Mouse (Mus musculus) testis, postnatal 14 days (tissue): ENCODE data around the gene Bpifb9b.
A peak's percentile ranks its signal among the peaks of the same experiment; 100 is the strongest.
"Not testable (repeated sequence)": the region's sequence is repeated elsewhere in the genome, so short reads cannot be mapped to it uniquely, and the experiment has no call there.

Experiments
- DNase-seq: peaks from one replicate; pipeline ENCODE4 v3.0.0; 2021; ENCODE audit warnings: low spot score

Bpifb9b gene

GRCm38 (mm10) chr2:154306927-154307326 lies at the start of gene Bpifb9b:
TSS of gene Bpifb9b (plus strand) at chr2:154307227.
- not testable (repeated sequence) for DNase-seq

- DNase-seq = not testable (repeated sequence)
Measured at GRCm38 (mm10) chr2:154257554-154257953, 49.5 kb upstream of the Bpifb9b start, which contains the start of gene Bpifb9a. TSS of gene Bpifb9a (plus strand) at chr2:154257854.

- DNase-seq = not testable (repeated sequence)
Measured at GRCm38 (mm10) chr2:154264397-154264796, 42.6 kb upstream of the Bpifb9b start.

- DNase-seq = peak; percentile 20
Measured at GRCm38 (mm10) chr2:154291866-154292265, 15.2 kb upstream of the Bpifb9b start.

- DNase-seq = no peak
Measured at GRCm38 (mm10) chr2:154292833-154293232, 14.2 kb upstream of the Bpifb9b start.

GRCm38 (mm10) chr2:154294746-154295145 lies 12.3 kb upstream of the Bpifb9b start:
- DNase-seq = not testable (repeated sequence)

GRCm38 (mm10) chr2:154300496-154300895 lies 6.5 kb upstream of the Bpifb9b start:
- DNase-seq = peak; percentile 48

- DNase-seq = no peak
Measured at GRCm38 (mm10) chr2:154301763-154302162, 5.3 kb upstream of the Bpifb9b start.

- not testable (repeated sequence) for DNase-seq
Measured at GRCm38 (mm10) chr2:154304604-154305003, 2.4 kb upstream of the Bpifb9b start.

GRCm38 (mm10) chr2:154313771-154314170 lies 6.7 kb downstream of the Bpifb9b start:
- DNase-seq = not testable (repeated sequence)

- DNase-seq = no peak
Measured at GRCm38 (mm10) chr2:154326852-154327251, 19.8 kb downstream of the Bpifb9b start.

- DNase-seq = no peak
Measured at GRCm38 (mm10) chr2:154335572-154335971, 28.5 kb downstream of the Bpifb9b start.

- no peak for DNase-seq
Measured at GRCm38 (mm10) chr2:154338161-154338560, 31.1 kb downstream of the Bpifb9b start.

GRCm38 (mm10) chr2:154339356-154339755 lies 32.3 kb downstream of the Bpifb9b start:
- DNase-seq = no peak

- no peak for DNase-seq
Measured at GRCm38 (mm10) chr2:154348152-154348551, 41.1 kb downstream of the Bpifb9b start.

GRCm38 (mm10) chr2:154354000-154354425 lies 47.0 kb downstream of the Bpifb9b start:
- not testable (repeated sequence) for DNase-seq

GRCm38 (mm10) chr2:154367510-154367909 lies 60.5 kb downstream of the Bpifb9b start:
- DNase-seq = no peak
